Mouse (Mus musculus): Measurements from ENCODE around the gene Mrpl28. TPM values are rescaled to one million over a fixed set of nuclear protein-coding genes. Genes with fewer than 3 reads are reported as not detected.
"Not testable (repeated sequence)": the region's sequence is repeated elsewhere in the genome, so short reads cannot be mapped to it uniquely, and the experiment has no call there.

The Mrpl28 gene
- total RNA-seq, 1 experiment from 2014 or later, result 13.0 TPM

DNA sequence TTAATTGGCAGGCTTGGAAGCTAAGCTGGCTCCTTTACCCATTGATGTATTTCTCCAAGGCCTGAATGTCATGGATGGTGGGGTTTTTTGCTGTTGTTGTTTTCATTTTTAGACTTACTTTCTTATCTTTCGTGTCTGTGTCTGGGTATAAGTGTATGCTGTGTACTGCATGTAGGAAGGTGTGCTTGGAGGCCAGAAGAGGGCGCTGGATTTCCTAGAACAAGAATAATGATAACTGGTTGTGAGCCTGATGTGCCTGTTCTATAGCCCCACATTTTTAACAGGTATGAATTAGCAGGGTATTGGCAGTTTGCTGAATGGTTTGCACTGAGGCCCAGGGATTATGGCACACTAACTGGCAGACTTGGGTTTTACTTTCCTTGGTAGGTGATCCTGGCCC is 25.8 kb downstream of the Mrpl28 start:
- no peak for ATAC-seq (replicated peaks; ENCODE audit: insufficient number of reproducible peaks, low FRiP score, low TSS enrichment, poor library complexity, severe bottlenecking)

DNA sequence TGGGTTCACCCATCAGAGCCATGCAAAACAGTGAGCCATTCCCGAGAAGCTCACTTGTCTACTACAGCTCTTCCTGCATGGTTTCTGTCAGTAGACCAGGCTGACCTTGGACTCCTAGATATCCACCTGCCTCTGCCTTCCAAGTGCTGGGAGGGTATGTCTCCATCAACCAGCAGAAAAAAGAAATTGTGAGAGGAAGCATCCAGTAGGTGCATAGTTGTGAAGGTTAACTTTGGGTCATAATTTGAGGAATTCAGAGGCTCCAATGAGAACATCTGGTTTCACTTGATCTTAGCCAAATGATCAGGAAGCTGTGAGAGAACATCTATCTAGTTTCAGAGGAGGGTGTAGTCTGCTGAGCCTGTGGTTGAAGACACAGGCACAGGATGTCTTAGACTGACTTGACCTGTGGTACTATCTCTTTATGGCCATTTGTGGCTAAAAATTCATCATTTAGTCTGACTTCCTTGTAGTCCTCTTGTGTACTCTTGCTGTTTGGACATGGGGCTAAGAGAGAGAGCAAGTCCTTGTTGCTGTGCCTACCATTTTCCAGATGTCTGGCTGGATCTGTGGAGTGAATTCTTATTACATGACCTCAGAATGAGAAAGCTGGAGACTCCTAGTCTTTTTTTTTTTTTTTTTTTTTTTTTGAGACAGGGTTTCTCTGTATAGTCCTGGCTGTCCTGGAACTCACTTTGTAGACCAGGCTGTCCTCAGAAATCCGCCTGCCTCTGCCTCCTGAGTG is 28.8 kb downstream of the Mrpl28 start:
- ATAC-seq (replicated peaks; ENCODE audit: insufficient number of reproducible peaks, low FRiP score, low TSS enrichment, poor library complexity, severe bottlenecking), result no peak

DNA sequence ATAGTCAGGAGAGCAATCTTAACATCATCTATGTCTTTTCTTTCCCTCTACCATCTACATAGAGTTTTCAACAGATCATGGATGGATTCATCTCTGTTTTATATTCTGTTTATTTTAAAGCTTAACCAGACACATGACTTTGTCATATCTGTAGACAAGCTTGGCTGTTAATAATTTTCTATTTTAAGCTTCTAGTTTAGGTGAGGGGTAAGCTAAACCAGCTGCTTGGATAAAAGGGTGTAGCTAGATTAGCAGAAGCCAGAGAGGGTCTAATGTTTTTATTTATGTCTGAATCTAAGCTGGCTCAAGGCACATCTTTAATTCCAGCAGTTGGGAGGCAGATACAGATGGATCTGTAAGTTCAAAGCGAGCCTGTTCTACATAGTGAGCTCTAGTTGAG is 39.4 kb downstream of the Mrpl28 start:
- no peak for ATAC-seq (replicated peaks; ENCODE audit: insufficient number of reproducible peaks, low FRiP score, low TSS enrichment, poor library complexity, severe bottlenecking)

DNA sequence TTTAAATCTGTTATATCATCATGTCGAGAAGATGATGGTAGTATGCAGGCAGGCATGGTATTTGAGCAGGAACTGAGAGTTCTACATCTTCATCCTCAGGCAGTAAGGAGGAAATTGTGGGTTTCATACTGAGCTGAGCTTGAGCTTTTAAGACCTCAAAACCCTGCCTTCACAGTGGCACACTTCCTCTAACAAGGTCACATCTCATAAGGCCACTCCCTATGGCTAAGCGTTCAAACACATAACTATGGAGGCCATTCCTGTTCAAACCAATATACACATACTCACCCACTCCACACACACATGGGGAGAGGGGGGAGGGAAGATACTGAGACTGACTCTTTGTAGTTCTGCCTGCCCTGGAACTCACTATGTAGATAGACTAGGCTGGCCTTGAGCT is 44.7 kb downstream of the Mrpl28 start:
- ATAC-seq (replicated peaks; ENCODE audit: insufficient number of reproducible peaks, low FRiP score, low TSS enrichment, poor library complexity, severe bottlenecking), result peak; percentile 97

DNA sequence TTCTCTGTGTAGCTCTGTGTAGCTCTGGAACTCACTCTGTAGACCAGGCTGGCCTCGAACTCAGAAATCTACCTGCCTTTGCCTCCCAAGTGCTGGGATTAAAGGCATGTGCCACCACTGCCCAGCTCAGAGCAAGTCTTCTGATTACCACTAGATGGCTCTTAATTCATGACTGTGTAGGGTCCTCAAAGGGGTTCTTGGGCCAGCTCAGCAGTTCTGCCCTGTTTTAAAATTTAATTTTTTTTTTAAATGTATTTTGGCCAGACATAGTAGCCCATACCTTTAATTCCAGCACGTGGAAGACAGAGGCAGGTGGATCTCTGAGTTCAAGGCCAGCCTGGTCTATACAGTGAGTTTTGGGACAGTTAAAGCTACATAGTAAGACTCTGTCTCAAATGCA is 51.9 kb downstream of the Mrpl28 start:
- not testable (repeated sequence) for ATAC-seq (replicated peaks; ENCODE audit: insufficient number of reproducible peaks, low FRiP score, low TSS enrichment, poor library complexity, severe bottlenecking)

Other genes starting within 250 kb of the Mrpl28 start
- gene Mettl26, start 248.4 kb upstream of the Mrpl28 start, total RNA-seq (2017), result 1.3 to 10.0 TPM (median 7.0 TPM) in 3 replicates
- 1.0 to 2.1 TPM (median 1.4 TPM) in 3 replicates for gene Wfikkn1, start 242.6 kb upstream of the Mrpl28 start, total RNA-seq (2017)
- 3.5 to 7.1 TPM (median 3.8 TPM) in 3 replicates for gene Rab40c, start 203.8 kb upstream of the Mrpl28 start, total RNA-seq (2017)
- gene Pigq, start 178.6 kb upstream of the Mrpl28 start, total RNA-seq (2017), result 13.5 to 34.1 TPM (median 18.4 TPM) in 3 replicates
- not detected in 3 replicates for gene Nhlrc4, start 178.5 kb upstream of the Mrpl28 start, total RNA-seq (2017)
- gene A930017K11Rik, start 170.9 kb upstream of the Mrpl28 start, total RNA-seq (2017), result not detected in 3 replicates
- gene Capn15, start 137.7 kb upstream of the Mrpl28 start, total RNA-seq (2017), result 2.3 to 6.6 TPM (median 6.1 TPM) in 3 replicates
- 0.32 to 4.0 TPM (median 1.2 TPM) in 3 replicates for gene Rab11fip3, start 53.9 kb upstream of the Mrpl28 start, total RNA-seq (2017)
- 7.7 to 13.9 TPM (median 12.5 TPM) in 3 replicates for gene Decr2, start 33.2 kb upstream of the Mrpl28 start, total RNA-seq (2017)
- 1.1 TPM in 1 of 3 replicates, not detected in the others for gene Nme4, start 27.9 kb upstream of the Mrpl28 start, total RNA-seq (2017)
- gene Tmem8, start 10.2 kb upstream of the Mrpl28 start, total RNA-seq (2017), result 7.4 to 10.9 TPM (median 8.5 TPM) in 3 replicates
- gene Axin1, start 15.2 kb downstream of the Mrpl28 start, total RNA-seq (2017), result 163 to 305 TPM (median 248 TPM) in 3 replicates
- gene Pdia2, start 75.6 kb downstream of the Mrpl28 start, total RNA-seq (2017), result not detected in 3 replicates
- 0.49 TPM in 1 of 3 replicates, not detected in the others for gene Rgs11, start 79.5 kb downstream of the Mrpl28 start, total RNA-seq (2017)
- gene Arhgdig, start 84.3 kb downstream of the Mrpl28 start, total RNA-seq (2017), result not detected in 3 replicates
- 37.3 to 55.5 TPM (median 45.4 TPM) in 3 replicates for gene Fam234a, start 120.7 kb downstream of the Mrpl28 start, total RNA-seq (2017)
- gene Luc7l, start 129.4 kb downstream of the Mrpl28 start, total RNA-seq (2017), result 80.4 to 111 TPM (median 109 TPM) in 3 replicates

Measured in monocyte, adult 5-6 weeks (primary cell).